Mouse (Mus musculus) ES-Bruce4 (cell line): ENCODE results near the gene Six2.

Experiments
- CTCF ChIP-seq: IDR thresholded peaks from one replicate; pipeline ENCODE4 v1.8.1; 2011; ENCODE audit warnings: low read depth, low read length
- EP300 ChIP-seq: IDR thresholded peaks from 2 replicates; pipeline ENCODE4 v1.6.1; 2011; ENCODE audit warnings: low read depth, low read length; ENCODE audit not compliant: insufficient read depth

DNA sequence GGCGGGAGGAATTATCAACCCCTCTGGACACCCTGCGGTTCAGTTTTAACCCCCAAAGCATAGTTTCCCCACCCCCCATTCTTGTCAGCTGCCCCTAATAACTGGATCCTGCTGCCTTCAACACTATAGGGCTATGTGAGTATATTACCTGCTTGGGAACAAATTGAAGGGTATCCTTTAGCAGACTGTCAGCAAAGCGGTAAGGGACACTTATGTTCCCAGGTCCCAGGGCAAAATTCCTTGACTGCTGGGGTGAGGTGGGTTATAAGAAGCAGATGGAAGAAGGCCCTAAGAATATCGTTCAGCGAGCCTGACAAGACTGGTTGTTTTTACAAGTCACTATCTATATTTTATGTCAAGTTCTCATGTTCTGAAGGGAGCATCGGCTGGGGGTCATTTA is 6.3 kb downstream of the Six2 start:
- TF ChIP-seq EP300, result no peak
- TF ChIP-seq CTCF, result no peak
